Mouse (Mus musculus) brain, embryonic 14.5 days (tissue): ENCODE data around the gene Lsp1. TPM values are rescaled to one million over a fixed set of nuclear protein-coding genes. Genes with fewer than 3 reads are reported as not detected.

Source experiments
- DNase-seq: peaks from one replicate; pipeline ENCODE4 v3.0.0-alpha.2; 2011; ENCODE audit warnings: low read depth
- CTCF ChIP-seq: fragments of 200-500 bp; IDR thresholded peaks from 2 replicates; pipeline ENCODE4 v1.5.1; 2012; ENCODE audit warnings: inconsistent platforms, mild to moderate bottlenecking, moderate library complexity, borderline replicate concordance; ENCODE audit not compliant: insufficient read depth, insufficient read length; ENCODE audit errors: extremely low read depth
- POLR2A ChIP-seq: fragments of 200-500 bp; IDR thresholded peaks from 2 replicates; pipeline ENCODE4 v1.6.1; 2012; ENCODE audit warnings: mild to moderate bottlenecking, inconsistent platforms, borderline replicate concordance; ENCODE audit not compliant: poor library complexity, insufficient read depth, insufficient read length, severe bottlenecking; ENCODE audit errors: extremely low read depth
- polyA plus RNA-seq: library from polyadenylated mRNA; depleted of rRNA; stranded (reverse); fragments of >200 nt; gene quantifications from 2 replicates; pipeline ENCODE4 v1.2.3, GENCODE M21; 2012; rRNA removed

Gene Lsp1
- 6.2 and 7.6 TPM in 2 replicates for polyA plus RNA-seq

- no peak for DNase-seq
- TF ChIP-seq CTCF, result no peak
- no peak for TF ChIP-seq POLR2A
Measured at GRCm38 (mm10) chr7:142460636-142461077, at the start of gene Lsp1. Lsp1 (plus strand) TSS chr7:142460809.

- no peak for DNase-seq
- TF ChIP-seq POLR2A (no peak), CTCF (no peak)
Measured at GRCm38 (mm10) chr7:142413285-142413684, 47.3 kb upstream of the Lsp1 start.

- DNase-seq, result no peak
- no peak for TF ChIP-seq POLR2A
- TF ChIP-seq CTCF, result no peak
Measured at GRCm38 (mm10) chr7:142415314-142415713, 45.3 kb upstream of the Lsp1 start.

DNA sequence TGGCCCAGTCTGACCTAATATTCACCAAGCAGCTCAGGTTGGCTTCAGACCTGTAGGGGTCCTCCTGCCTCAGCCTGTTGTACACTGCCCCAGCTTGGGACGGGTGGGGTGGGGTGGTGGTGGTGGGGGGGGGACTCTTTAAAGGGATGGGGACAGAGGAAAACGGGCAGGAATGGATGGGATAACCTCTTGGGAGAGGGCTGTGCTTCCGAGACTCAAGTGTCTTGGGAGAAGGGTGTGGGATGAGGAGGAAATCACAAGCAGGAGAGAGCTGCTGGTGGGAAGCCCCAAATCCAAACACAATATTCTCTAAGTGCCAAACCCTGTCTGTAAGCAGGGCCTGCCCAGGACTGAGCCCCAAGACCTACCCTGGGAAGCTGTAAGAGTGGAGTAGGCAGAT lies 44.4 kb upstream of the Lsp1 start:
- TF ChIP-seq CTCF, result no peak
- TF ChIP-seq POLR2A, result no peak
- DNase-seq, result no peak

DNA sequence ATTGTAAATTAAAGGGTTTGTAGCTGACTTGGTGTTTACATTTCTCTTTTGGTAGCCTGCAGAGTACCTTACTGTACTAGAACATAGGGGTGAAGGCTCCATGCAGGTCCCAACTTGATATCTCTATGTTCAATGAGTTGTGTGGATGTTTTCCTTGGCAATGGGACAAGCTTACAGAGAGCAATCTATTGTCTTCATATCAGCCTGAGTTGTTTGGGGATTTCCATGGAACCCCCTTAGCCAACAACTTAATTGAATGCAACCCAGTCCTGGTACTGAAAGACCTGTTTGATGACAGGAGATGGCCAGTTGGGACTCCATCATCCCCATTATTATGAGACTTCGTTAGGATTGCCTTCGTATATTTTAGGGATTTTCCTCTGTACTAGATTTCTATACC lies 42.6 kb upstream of the Lsp1 start:
- TF ChIP-seq CTCF, result no peak
- TF ChIP-seq POLR2A, result no peak
- no peak for DNase-seq

- TF ChIP-seq POLR2A, result no peak
- TF ChIP-seq CTCF, result no peak
- DNase-seq, result no peak
Measured at GRCm38 (mm10) chr7:142418679-142419078, 41.9 kb upstream of the Lsp1 start.

DNA sequence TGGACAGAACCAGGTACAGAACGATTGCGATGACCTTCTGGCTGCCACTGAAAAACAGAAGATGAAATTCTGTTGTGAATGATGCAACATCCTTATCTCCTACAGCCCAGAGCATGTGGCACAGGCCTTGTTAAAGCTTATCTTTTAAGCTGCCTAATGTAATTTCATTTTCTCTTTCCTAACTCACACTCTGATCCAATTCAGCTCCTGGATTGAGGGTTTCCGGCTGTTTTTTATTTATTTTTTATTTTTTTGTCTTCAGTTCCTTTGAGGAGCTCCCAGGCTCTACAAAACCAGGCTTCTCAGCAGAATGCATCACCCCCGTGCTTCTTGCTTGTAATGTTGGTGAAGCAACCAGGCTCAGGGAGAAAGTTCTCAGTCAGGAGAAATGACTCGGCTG lies 40.7 kb upstream of the Lsp1 start:
- no peak for TF ChIP-seq CTCF
- no peak for TF ChIP-seq POLR2A
- DNase-seq, result no peak

- TF ChIP-seq CTCF, result no peak
- no peak for TF ChIP-seq POLR2A
- no peak for DNase-seq
Measured at GRCm38 (mm10) chr7:142421826-142422225, 38.8 kb upstream of the Lsp1 start.

- DNase-seq, result no peak
- peak; percentile 35; the same call in 1 of the 2 replicates for TF ChIP-seq CTCF
- no peak for TF ChIP-seq POLR2A
Measured at GRCm38 (mm10) chr7:142425641-142426213, 34.9 kb upstream of the Lsp1 start.

- peak; percentile 72 for DNase-seq
- peak; percentile 54; the same call in 1 of the 2 replicates for TF ChIP-seq CTCF
- TF ChIP-seq POLR2A, result no peak
Measured at GRCm38 (mm10) chr7:142428213-142428612, 32.4 kb upstream of the Lsp1 start.

- DNase-seq, result peak; percentile 85
Measured at GRCm38 (mm10) chr7:142430160-142430678, 30.4 kb upstream of the Lsp1 start.

GRCm38 (mm10) chr7:142431106-142431505 lies 29.5 kb upstream of the Lsp1 start:
- DNase-seq, result no peak
- TF ChIP-seq CTCF (no peak), POLR2A (no peak)

More at GRCm38 (mm10) chr7:142430160-142430678, 30.4 kb upstream of the Lsp1 start:
- no peak for TF ChIP-seq CTCF
- TF ChIP-seq POLR2A, result no peak
